Mouse (Mus musculus) stomach, postnatal 0 days (tissue): ENCODE data around the gene Spats2l.

Experiments used
- CTCF ChIP-seq: IDR thresholded peaks from 2 replicates; pipeline ENCODE4 v1.5.1; 2016; ENCODE audit warnings: antibody characterized with exemption, low read depth, mild to moderate bottlenecking, moderate library complexity
- EP300 ChIP-seq: optimal IDR thresholded peaks from 2 replicates; pipeline ENCODE3; 2016; ENCODE audit warnings: antibody characterized with exemption

DNA sequence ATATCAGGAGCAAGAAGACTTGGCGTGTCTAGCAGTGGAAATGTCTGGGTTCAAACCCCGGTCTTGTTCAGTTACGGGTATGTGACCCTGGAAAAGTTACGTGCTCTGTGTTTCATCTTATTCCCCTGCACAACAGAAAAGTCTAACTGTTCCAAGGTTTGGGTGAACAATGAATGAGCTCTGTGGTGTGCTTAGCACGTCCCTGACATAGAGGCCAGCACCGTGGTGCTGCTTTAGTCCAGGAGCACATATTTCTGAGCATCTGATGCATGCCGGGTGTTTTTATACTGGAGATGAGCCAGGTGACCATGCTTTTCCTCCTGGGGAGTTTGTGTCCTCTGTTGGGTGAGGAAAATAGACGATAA, 116.9 kb downstream of the Spats2l start:
- no peak for TF ChIP-seq CTCF
- no peak for TF ChIP-seq EP300
